Mouse (Mus musculus): ENCODE results near the gene Htra3. TPM values are rescaled to one million over a fixed set of nuclear protein-coding genes. Genes with fewer than 3 reads are reported as not detected.

Gene Htra3
- polyA plus RNA-seq, 1 experiment = 9.8 TPM

- Histone ChIP-seq H3K36me3 (ENCODE audit: control insufficient read depth, insufficient read depth, low read length) (no peaks in the 10 kb centered on the region), H3K4me1 (ENCODE audit: control insufficient read depth, insufficient read depth, low read length) (no peaks in the 10 kb centered on the region), H3K27me3 (replicated peaks; ENCODE audit: control insufficient read depth, insufficient read depth, low read length) (no peaks in the 10 kb centered on the region), H3K27ac (ENCODE audit: insufficient read depth, low read depth, low read length) (no peak overlapping the region), H3K4me3 (ENCODE audit: insufficient read depth, low read depth, low read length) (no peak overlapping the region)
- 84% methylated on average over 2 of the region's 2 CpGs for WGBS
- no peak for TF ChIP-seq POLR2A (IDR thresholded peaks at IDR 0.05; ENCODE audit: low read depth, low read length)
- TF ChIP-seq CTCF (conservative IDR thresholded peaks at IDR 0.05; ENCODE audit: insufficient read depth, insufficient read length, low read depth, low read length) = no peak
- DNase-seq = no peak
Observed at GRCm38 (mm10) chr5:35688851-35689250, 9.3 kb upstream of the Htra3 start.

DNA sequence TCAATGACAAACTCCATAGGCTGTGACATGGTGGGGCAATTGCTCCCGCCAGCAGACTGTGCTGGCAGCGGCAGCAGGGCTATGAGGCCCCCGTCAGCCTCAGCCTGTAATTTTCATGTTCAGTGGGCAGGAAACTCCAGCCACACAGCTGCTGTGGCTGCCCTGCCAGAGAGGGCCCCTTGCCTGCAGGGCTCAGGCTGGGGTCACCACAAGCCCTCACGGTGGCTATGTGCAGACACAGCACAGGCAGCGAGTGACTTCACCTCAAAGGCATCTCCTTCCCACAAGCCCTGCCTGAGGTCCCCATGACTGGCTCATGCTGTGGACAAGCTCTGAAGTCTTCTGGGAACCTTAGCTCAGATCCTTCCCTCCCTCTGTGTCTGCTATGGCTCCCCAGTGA lies 7.5 kb upstream of the Htra3 start:
- TF ChIP-seq CTCF (conservative IDR thresholded peaks at IDR 0.05; ENCODE audit: insufficient read depth, insufficient read length, low read depth, low read length) = no peak
- no peak for TF ChIP-seq POLR2A (IDR thresholded peaks at IDR 0.05; ENCODE audit: low read depth, low read length)
- Histone ChIP-seq H3K27me3 (replicated peaks; ENCODE audit: control insufficient read depth, insufficient read depth, low read length) (no peaks in the 10 kb centered on the region), H3K4me3 (ENCODE audit: insufficient read depth, low read depth, low read length) (no peak overlapping the region), H3K4me1 (ENCODE audit: control insufficient read depth, insufficient read depth, low read length) (no peaks in the 10 kb centered on the region), H3K27ac (ENCODE audit: insufficient read depth, low read depth, low read length) (no peak overlapping the region), H3K36me3 (ENCODE audit: control insufficient read depth, insufficient read depth, low read length) (no peaks in the 10 kb centered on the region)
- no peak for DNase-seq
- 63% methylated on average over 5 of the region's 5 CpGs for WGBS

GRCm38 (mm10) chr5:35686336-35686735 lies 6.8 kb upstream of the Htra3 start:
- Histone ChIP-seq H3K4me1 (ENCODE audit: control insufficient read depth, insufficient read depth, low read length) (no peaks in the 10 kb centered on the region), H3K27ac (ENCODE audit: insufficient read depth, low read depth, low read length) (no peak overlapping the region), H3K36me3 (ENCODE audit: control insufficient read depth, insufficient read depth, low read length) (no peaks in the 10 kb centered on the region), H3K27me3 (replicated peaks; ENCODE audit: control insufficient read depth, insufficient read depth, low read length) (no peaks in the 10 kb centered on the region), H3K4me3 (ENCODE audit: insufficient read depth, low read depth, low read length) (no peak overlapping the region)
- WGBS = 76% methylated on average over 4 of the region's 4 CpGs
- no peak for DNase-seq
- no peak for TF ChIP-seq POLR2A (IDR thresholded peaks at IDR 0.05; ENCODE audit: low read depth, low read length)
- no peak for TF ChIP-seq CTCF (conservative IDR thresholded peaks at IDR 0.05; ENCODE audit: insufficient read depth, insufficient read length, low read depth, low read length)

GRCm38 (mm10) chr5:35685079-35685478 lies 5.5 kb upstream of the Htra3 start:
- no peaks in the 10 kb centered on the region for H3K27me3 ChIP-seq (replicated peaks; ENCODE audit: control insufficient read depth, insufficient read depth, low read length)
- H3K27ac ChIP-seq (ENCODE audit: insufficient read depth, low read depth, low read length) = no peak overlapping the region
- H3K4me3 ChIP-seq (ENCODE audit: insufficient read depth, low read depth, low read length) = no peak overlapping the region
- DNase-seq = no peak
- TF ChIP-seq CTCF (conservative IDR thresholded peaks at IDR 0.05; ENCODE audit: insufficient read depth, insufficient read length, low read depth, low read length) (no peak), POLR2A (IDR thresholded peaks at IDR 0.05; ENCODE audit: low read depth, low read length) (no peak)
- H3K36me3 ChIP-seq (ENCODE audit: control insufficient read depth, insufficient read depth, low read length) = no peaks in the 10 kb centered on the region
- WGBS = 84% methylated on average over 3 of the region's 3 CpGs
- no peaks in the 10 kb centered on the region for H3K4me1 ChIP-seq (ENCODE audit: control insufficient read depth, insufficient read depth, low read length)

DNA sequence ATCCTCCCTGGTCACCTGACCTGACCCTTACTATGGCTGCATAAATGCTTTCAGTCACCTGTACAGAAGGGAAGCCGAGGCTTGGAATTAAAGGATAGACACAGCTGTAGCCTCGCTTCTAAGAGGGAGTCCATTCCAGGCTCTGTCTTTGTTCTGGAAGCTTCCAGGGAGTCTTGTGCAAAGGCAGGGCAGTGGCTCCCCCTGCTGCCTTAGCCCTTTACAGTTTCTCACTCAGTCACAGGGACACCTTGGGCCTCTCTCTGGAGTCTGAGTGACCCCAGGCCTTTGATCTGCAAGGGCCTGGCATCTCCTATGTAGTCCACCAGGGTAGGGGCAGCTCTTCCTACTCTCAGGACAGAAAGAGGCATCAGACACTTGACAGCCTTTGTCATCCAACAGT lies 1.4 kb upstream of the Htra3 start:
- DNase-seq = peak; percentile 52
- H3K36me3 ChIP-seq (ENCODE audit: control insufficient read depth, insufficient read depth, low read length) = no peaks in the 10 kb centered on the region
- 67% methylated on average over 2 of the region's 2 CpGs for WGBS
- TF ChIP-seq CTCF (conservative IDR thresholded peaks at IDR 0.05; ENCODE audit: insufficient read depth, insufficient read length, low read depth, low read length) = peak; percentile 71
- no peak for TF ChIP-seq POLR2A (IDR thresholded peaks at IDR 0.05; ENCODE audit: low read depth, low read length)
- H3K4me1 ChIP-seq (ENCODE audit: control insufficient read depth, insufficient read depth, low read length) = no peaks in the 10 kb centered on the region
- no peaks in the 10 kb centered on the region for H3K27me3 ChIP-seq (replicated peaks; ENCODE audit: control insufficient read depth, insufficient read depth, low read length)
- H3K27ac ChIP-seq (ENCODE audit: insufficient read depth, low read depth, low read length) = no peak overlapping the region
- no peak overlapping the region for H3K4me3 ChIP-seq (ENCODE audit: insufficient read depth, low read depth, low read length)

- TF ChIP-seq POLR2A (IDR thresholded peaks at IDR 0.05; ENCODE audit: low read depth, low read length) (no peak), CTCF (conservative IDR thresholded peaks at IDR 0.05; ENCODE audit: insufficient read depth, insufficient read length, low read depth, low read length) (no peak)
- Histone ChIP-seq H3K27ac (ENCODE audit: insufficient read depth, low read depth, low read length) (no peak overlapping the region), H3K4me3 (ENCODE audit: insufficient read depth, low read depth, low read length) (no peak overlapping the region), H3K36me3 (ENCODE audit: control insufficient read depth, insufficient read depth, low read length) (no peaks in the 10 kb centered on the region), H3K27me3 (replicated peaks; ENCODE audit: control insufficient read depth, insufficient read depth, low read length) (no peaks in the 10 kb centered on the region), H3K4me1 (ENCODE audit: control insufficient read depth, insufficient read depth, low read length) (peaks cover 19% of the 10 kb centered on the region)
- DNase-seq = no peak
- 91% methylated on average over 7 of the region's 7 CpGs for WGBS
Observed at GRCm38 (mm10) chr5:35676964-35677363, 2.6 kb downstream of the Htra3 start.

DNA sequence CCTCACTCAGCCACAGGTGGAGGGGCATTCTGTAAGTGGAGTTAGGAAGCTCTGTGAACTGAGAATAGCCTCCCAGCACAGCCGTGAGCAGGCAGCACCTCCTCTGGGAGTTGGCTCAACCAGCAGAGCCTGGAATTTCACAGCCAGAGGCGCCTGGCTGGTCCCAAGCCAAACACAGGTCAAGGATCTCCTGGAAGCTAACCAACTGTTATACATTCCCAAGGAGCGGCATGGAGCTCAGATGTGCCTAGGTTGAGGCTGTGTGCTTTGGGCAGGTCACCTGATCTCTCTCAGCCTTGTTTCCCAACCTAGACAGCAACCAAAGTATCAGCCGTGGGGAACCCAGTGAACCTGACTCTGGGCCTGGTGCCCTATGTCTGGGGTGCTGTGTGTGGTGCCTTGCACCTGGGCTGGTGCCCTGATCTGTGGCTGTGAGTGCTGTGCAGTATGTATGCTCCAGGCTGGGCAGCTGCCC lies 5.5 kb downstream of the Htra3 start:
- WGBS = 9% methylated on average over 4 of the region's 4 CpGs

More for the DNA sequence above, 5.5 kb downstream of the Htra3 start:
- H3K27me3 ChIP-seq (replicated peaks; ENCODE audit: control insufficient read depth, insufficient read depth, low read length) = no peaks in the 10 kb centered on the region
- no peak overlapping the region for H3K4me3 ChIP-seq (ENCODE audit: insufficient read depth, low read depth, low read length)
- TF ChIP-seq POLR2A (IDR thresholded peaks at IDR 0.05; ENCODE audit: low read depth, low read length) (no peak), CTCF (conservative IDR thresholded peaks at IDR 0.05; ENCODE audit: insufficient read depth, insufficient read length, low read depth, low read length) (no peak)
- peak overlapping the region; percentile 14; the same call in 1 of the 2 replicates for H3K27ac ChIP-seq (ENCODE audit: insufficient read depth, low read depth, low read length)
- DNase-seq = peak; percentile 97
- H3K4me1 ChIP-seq (ENCODE audit: control insufficient read depth, insufficient read depth, low read length) = peaks cover 19% of the 10 kb centered on the region
- H3K36me3 ChIP-seq (ENCODE audit: control insufficient read depth, insufficient read depth, low read length) = no peaks in the 10 kb centered on the region
